Mouse (Mus musculus) neural tube, embryonic 12.5 days (tissue): ENCODE measurements at regions not wholly inside any gene's neighbourhood (a gene's known extent, or its start where the extent isn't known, plus 50 kb on each side); places are given as distances from the start of the nearest gene placed in this dataset.

Experiments used
- ATAC-seq: fragments of 200-750 bp; cut with Nextera tagmentation; 2 replicates; pipeline ENCODE4 v1.8.0; 2017; ENCODE audit warnings: low read depth, mild to moderate bottlenecking, moderate TSS enrichment, moderate library complexity; ENCODE audit not compliant: low FRiP score
- H3K27ac ChIP-seq: fragments of 300-500 bp; sonication (generic); 2 replicates; pipeline ENCODE4 v1.5.1; 2016
- H3K27me3 ChIP-seq: fragments of 300-500 bp; sonication (generic); replicated peaks from 2 replicates; pipeline ENCODE4 v1.6.1; 2016; ENCODE audit warnings: mild to moderate bottlenecking
- H3K36me3 ChIP-seq: fragments of 300-500 bp; sonication (generic); 2 replicates; pipeline ENCODE4 v1.6.1; 2016; ENCODE audit warnings: mild to moderate bottlenecking
- H3K4me1 ChIP-seq: fragments of 300-500 bp; sonication (generic); 2 replicates; pipeline ENCODE4 v1.6.1; 2016
- H3K4me2 ChIP-seq: fragments of 300-500 bp; sonication (generic); replicated peaks from 2 replicates; pipeline ENCODE4 v1.6.1; 2016; ENCODE audit warnings: mild to moderate bottlenecking
- H3K4me3 ChIP-seq: fragments of 300-500 bp; sonication (generic); 2 replicates; pipeline ENCODE4 v1.5.1; 2016
- H3K9ac ChIP-seq: fragments of 300-500 bp; sonication (generic); 2 replicates; pipeline ENCODE4 v1.6.1; 2016; ENCODE audit warnings: mild to moderate bottlenecking
- H3K9me3 ChIP-seq: fragments of 300-500 bp; sonication (generic); 2 replicates; pipeline ENCODE4 v1.6.1; 2016; ENCODE audit warnings: mild to moderate bottlenecking
- WGBS: fragments of 180-500 bp; shearing (Covaris S2); methylation state at CpG from one replicate; pipeline ENCODE4 v1.1.7; 2016; 5-methylcytosine and 5-hydroxymethylcytosine counted together

GRCm38 (mm10) chr3:52662164-52662908, 354.7 kb downstream of the Cog6 start:
- Histone ChIP-seq H3K27ac (no peak overlapping the region), H3K4me2 (no peak overlapping the region), H3K4me1 (0 out of 2 replicates have a peak, but pooled peaks cover 6% of the 10 kb centered on the region), H3K4me3 (no peak overlapping the region), H3K9me3 (no peaks in the 10 kb centered on the region), H3K27me3 (0 out of 2 replicates have a peak, but pooled peaks cover 3% of the 10 kb centered on the region), H3K36me3 (no peaks in the 10 kb centered on the region), H3K9ac (no peak overlapping the region)
- no peak for ATAC-seq
- 93% methylated on average over 15 of the region's 15 CpGs for WGBS

- ATAC-seq = no peak
- Histone ChIP-seq H3K9ac (no peak overlapping the region), H3K9me3 (no peaks in the 10 kb centered on the region), H3K36me3 (no peaks in the 10 kb centered on the region), H3K27me3 (no peaks in the 10 kb centered on the region), H3K4me3 (no peak overlapping the region), H3K27ac (no peak overlapping the region), H3K4me2 (no peak overlapping the region), H3K4me1 (no peaks in the 10 kb centered on the region)
- WGBS = 88% methylated on average over 5 of the region's 5 CpGs
Observed at GRCm38 (mm10) chr3:52653006-52653405, 364.0 kb downstream of the Cog6 start.

DNA sequence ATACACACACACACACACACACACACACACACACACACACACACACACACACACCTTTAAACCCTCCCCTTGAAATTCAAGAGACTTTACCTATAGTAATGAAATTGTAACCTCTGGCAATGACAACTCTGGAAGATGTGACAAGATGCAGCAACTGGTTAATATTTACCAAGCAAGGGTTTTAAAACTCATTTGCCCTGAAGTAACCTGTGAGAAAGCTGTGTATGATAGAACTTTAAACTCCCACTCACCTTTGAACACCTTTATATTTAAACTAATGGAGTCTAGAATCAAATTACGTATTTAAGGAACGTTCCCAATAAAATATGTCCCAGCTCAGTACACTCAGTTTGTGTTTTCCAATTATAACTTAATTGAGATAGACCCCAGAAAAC, 364.6 kb downstream of the Cog6 start:
- WGBS = 93% methylated on average over 2 of the region's 2 CpGs
- H3K27me3 ChIP-seq = no peaks in the 10 kb centered on the region
- ATAC-seq = no peak
- no peak overlapping the region for H3K27ac ChIP-seq
- H3K36me3 ChIP-seq = no peaks in the 10 kb centered on the region
- no peak overlapping the region for H3K4me2 ChIP-seq
- H3K4me3 ChIP-seq = no peak overlapping the region
- no peak overlapping the region for H3K9ac ChIP-seq
- no peaks in the 10 kb centered on the region for H3K4me1 ChIP-seq
- H3K9me3 ChIP-seq = no peaks in the 10 kb centered on the region

DNA sequence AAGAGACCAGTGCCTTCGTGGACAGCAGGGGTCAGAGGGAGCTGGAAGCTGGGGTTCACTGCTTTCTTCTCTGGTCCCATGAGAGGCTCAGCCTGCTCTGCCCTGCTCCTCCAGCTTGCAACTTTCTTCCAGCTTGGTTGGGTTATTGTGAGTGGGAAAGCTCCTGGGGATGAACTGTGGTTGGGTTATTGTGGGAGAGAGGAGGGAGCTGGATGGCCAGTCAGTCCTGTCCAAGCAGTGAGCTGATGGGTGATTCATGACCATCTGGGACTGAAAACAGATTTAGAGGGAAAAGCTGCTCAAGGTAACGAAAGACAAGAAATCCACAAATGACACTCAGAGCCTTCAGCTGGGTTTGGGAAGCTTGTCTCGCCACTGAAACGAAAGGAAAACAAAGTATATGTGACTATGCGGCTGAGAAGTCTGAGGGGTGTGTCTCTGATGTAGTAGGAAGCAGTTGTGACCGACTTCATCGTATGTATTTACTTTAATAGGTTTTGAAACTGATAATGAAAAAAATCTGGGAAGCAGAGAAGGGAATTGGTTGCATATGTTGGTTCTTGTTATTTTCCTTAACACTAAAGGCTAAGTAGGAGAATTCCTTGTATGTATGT, 365.1 kb downstream of the Cog6 start:
- Histone ChIP-seq H3K4me2 (no peak overlapping the region), H3K27ac (no peak overlapping the region), H3K36me3 (no peaks in the 10 kb centered on the region), H3K4me3 (no peak overlapping the region), H3K27me3 (no peaks in the 10 kb centered on the region), H3K9me3 (no peaks in the 10 kb centered on the region), H3K9ac (no peak overlapping the region), H3K4me1 (no peaks in the 10 kb centered on the region)
- 77% methylated on average over 7 of the region's 7 CpGs for WGBS
- no peak for ATAC-seq

DNA sequence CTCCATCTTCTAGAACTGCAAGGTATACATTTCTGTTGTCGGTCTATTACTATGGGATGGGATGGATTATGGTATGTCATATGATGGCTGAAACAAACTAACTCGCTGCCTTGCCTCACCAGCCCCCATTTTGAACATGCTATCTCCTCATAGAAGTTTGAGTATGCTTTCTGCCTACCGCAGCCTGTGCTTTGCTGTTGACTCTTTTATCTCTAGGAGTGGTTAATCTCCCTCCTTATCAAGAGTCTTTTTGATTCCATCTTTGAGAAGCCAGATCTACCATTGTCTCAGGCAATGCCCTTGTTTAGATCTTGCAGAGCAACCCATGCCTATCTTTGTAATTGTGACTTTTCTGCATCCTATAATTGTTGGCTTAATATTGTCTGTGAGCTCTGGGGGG, 367.0 kb downstream of the Cog6 start:
- no peak for ATAC-seq
- H3K27me3 ChIP-seq = no peaks in the 10 kb centered on the region
- WGBS = 91% methylated on average over 3 of the region's 3 CpGs
- H3K9ac ChIP-seq = no peak overlapping the region
- no peak overlapping the region for H3K4me3 ChIP-seq
- no peak overlapping the region for H3K27ac ChIP-seq
- H3K36me3 ChIP-seq = no peaks in the 10 kb centered on the region
- peaks cover 2% of the 10 kb centered on the region for H3K4me1 ChIP-seq
- no peak overlapping the region for H3K4me2 ChIP-seq
- H3K9me3 ChIP-seq = no peaks in the 10 kb centered on the region

DNA sequence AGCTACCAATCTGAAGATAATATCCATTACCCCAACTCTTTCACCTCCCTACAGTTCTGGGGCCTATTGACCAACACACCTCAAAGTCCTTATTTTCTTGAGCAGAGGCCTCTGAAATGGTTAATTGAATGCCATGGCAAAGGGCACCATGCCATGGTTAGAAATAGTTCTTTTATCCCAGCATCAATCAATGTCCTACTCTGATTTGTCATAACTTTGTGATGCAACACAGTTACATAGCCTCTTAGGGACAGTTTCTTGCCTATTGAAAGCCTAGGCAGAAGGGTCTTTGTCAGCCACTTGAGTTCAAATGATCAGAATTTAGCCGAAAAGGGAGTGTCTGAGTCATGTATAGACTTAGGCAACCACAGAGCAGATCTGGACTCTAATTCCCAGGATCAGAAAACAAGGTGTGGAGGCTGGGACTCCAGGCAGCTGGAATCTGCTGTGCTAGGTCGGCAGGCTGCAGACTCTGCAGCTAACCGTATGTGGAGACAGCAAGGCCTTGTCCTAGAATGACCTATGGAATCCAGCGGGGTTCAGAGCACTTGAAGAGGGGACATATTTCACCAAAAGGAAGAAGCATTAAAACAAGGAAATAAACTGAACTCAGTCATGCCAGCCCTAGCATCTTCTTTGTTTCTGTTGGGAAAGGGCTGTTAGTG, 368.1 kb downstream of the Cog6 start:
- H3K9me3 ChIP-seq = no peaks in the 10 kb centered on the region
- H3K4me2 ChIP-seq = no peak overlapping the region
- WGBS = 86% methylated on average over 4 of the region's 4 CpGs
- no peak for ATAC-seq
- peaks cover 13% of the 10 kb centered on the region for H3K4me1 ChIP-seq
- no peaks in the 10 kb centered on the region for H3K27me3 ChIP-seq
- no peak overlapping the region for H3K4me3 ChIP-seq
- H3K36me3 ChIP-seq = no peaks in the 10 kb centered on the region
- no peak overlapping the region for H3K27ac ChIP-seq
- no peak overlapping the region for H3K9ac ChIP-seq

- no peak for ATAC-seq
- Histone ChIP-seq H3K4me1 (peaks cover 24% of the 10 kb centered on the region), H3K27me3 (no peaks in the 10 kb centered on the region), H3K4me2 (no peak overlapping the region), H3K9ac (no peak overlapping the region), H3K27ac (no peak overlapping the region), H3K36me3 (no peaks in the 10 kb centered on the region), H3K9me3 (no peaks in the 10 kb centered on the region), H3K4me3 (no peak overlapping the region)
- WGBS = 97% methylated on average over 5 of the region's 5 CpGs
Observed at GRCm38 (mm10) chr3:52647900-52648299, 369.1 kb downstream of the Cog6 start.

GRCm38 (mm10) chr3:52647161-52647692, 369.8 kb downstream of the Cog6 start:
- ATAC-seq = no peak
- Histone ChIP-seq H3K27ac (no peak overlapping the region), H3K4me3 (no peak overlapping the region), H3K9me3 (no peaks in the 10 kb centered on the region), H3K36me3 (no peaks in the 10 kb centered on the region), H3K27me3 (no peaks in the 10 kb centered on the region), H3K4me1 (peaks cover 24% of the 10 kb centered on the region), H3K9ac (no peak overlapping the region), H3K4me2 (no peak overlapping the region)
- 88% methylated on average over 10 of the region's 10 CpGs for WGBS

- peaks cover 24% of the 10 kb centered on the region for H3K4me1 ChIP-seq
- no peaks in the 10 kb centered on the region for H3K36me3 ChIP-seq
- WGBS = 46% methylated on average over 12 of the region's 12 CpGs
- no peak overlapping the region for H3K27ac ChIP-seq
- no peak overlapping the region for H3K4me2 ChIP-seq
- H3K9me3 ChIP-seq = no peaks in the 10 kb centered on the region
- ATAC-seq = no peak
- H3K27me3 ChIP-seq = no peaks in the 10 kb centered on the region
- H3K9ac ChIP-seq = no peak overlapping the region
- no peak overlapping the region for H3K4me3 ChIP-seq
Observed at GRCm38 (mm10) chr3:52645156-52645555, 371.9 kb downstream of the Cog6 start.

DNA sequence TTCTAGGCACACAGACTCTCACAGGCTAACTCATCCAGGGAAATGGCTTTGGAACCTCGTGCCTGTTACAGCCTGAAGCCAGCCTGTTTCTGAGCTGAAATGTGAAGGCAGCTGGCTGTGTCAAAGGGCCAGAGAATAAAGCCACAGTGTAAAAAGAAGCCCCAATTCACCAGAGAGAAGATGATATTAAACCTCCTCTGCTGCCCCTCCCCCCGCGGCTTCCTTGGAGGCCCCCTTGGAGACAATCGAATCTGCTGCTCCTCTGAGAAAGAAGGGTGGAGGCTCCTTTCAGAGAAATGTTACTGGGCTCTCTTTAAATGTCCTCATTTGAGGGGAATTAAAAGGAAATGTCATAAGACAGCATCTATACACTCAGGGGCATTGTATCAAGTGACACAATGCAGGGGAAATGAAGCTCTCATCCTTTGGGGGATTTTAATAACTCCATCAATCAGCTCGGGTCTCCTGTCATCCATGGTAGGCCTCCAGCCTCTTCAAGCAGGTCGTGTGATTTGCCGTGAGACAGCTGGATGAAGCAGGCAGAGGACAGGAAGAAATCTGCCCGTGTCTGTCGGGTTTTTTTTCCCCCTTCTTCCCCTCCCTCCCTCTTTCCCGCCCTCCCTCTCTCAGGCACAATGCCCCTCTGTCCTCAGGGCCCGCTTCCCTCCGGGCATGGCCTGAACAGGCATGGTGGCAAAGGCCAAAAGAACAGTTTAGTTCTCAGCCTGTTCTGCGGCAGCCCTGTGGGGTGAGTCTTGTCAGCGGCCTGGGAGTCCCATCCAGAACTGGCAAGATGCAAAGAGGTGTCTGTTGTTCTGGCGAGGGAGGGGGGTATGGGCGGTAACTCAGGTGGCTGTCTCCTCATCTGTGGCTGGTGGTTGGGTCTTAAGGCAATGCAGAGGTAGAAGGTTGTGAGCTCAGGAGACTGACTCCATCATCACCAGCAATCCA, 372.6 kb downstream of the Cog6 start:
- no peaks in the 10 kb centered on the region for H3K9me3 ChIP-seq
- no peak overlapping the region for H3K4me3 ChIP-seq
- peak; percentile 59 for ATAC-seq
- peak overlapping the region; percentile 38 for H3K4me2 ChIP-seq
- H3K4me1 ChIP-seq = peaks cover 24% of the 10 kb centered on the region
- 0 out of 2 replicates have a peak overlapping the region, but pooled peaks have one; percentile 13 for H3K9ac ChIP-seq
- H3K36me3 ChIP-seq = no peaks in the 10 kb centered on the region
- H3K27me3 ChIP-seq = no peaks in the 10 kb centered on the region
- WGBS = 19% methylated on average over 16 of the region's 16 CpGs
- H3K27ac ChIP-seq = peak overlapping the region; percentile 42; the same call in 1 of the 2 replicates

DNA sequence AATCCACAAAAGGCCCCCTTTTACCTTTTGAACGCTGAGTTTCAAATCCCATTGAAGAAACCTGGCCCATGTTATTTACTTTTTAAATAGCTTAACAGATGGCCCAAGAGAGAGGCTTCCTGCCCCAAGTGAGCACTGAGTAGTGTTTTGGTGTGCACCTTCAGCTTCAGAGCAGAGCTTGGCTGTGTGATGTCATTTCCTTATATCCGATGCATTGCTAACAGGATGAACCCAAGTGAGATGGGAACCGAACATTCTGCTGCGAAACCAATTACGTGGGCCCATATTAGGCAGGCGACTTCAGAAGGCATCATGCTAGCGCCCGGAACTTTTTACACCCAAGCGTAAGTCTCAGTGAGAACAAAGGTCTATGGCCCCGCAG, 373.2 kb downstream of the Cog6 start:
- no peaks in the 10 kb centered on the region for H3K9me3 ChIP-seq
- H3K9ac ChIP-seq = no peak overlapping the region
- no peak overlapping the region for H3K4me2 ChIP-seq
- peaks cover 24% of the 10 kb centered on the region for H3K4me1 ChIP-seq
- no peaks in the 10 kb centered on the region for H3K36me3 ChIP-seq
- H3K27ac ChIP-seq = peak overlapping the region; percentile 17; the same call in 1 of the 2 replicates
- no peak overlapping the region for H3K4me3 ChIP-seq
- WGBS = 61% methylated on average over 10 of the region's 10 CpGs
- ATAC-seq = peak; percentile 10; the same call in 1 of the 2 replicates
- no peaks in the 10 kb centered on the region for H3K27me3 ChIP-seq
